Mouse (Mus musculus) heart, embryonic 12.5 days (tissue): ENCODE measurements at regions not wholly inside any gene's neighbourhood (a gene's known extent, or its start where the extent isn't known, plus 50 kb on each side); places are given as distances from the start of the nearest gene placed in this dataset.
A peak's percentile ranks its signal among the peaks of the same experiment; 100 is the strongest.

Experiments used
- ATAC-seq: fragments of 200-750 bp; cut with Nextera tagmentation; 2 replicates; pipeline ENCODE4 v1.8.0; 2017; ENCODE audit warnings: moderate TSS enrichment, moderate library complexity; ENCODE audit not compliant: insufficient number of reproducible peaks, low FRiP score
- H3K27ac ChIP-seq: fragments of 300-500 bp; sonication (generic); 2 replicates; pipeline ENCODE4 v1.5.1; 2016; ENCODE audit warnings: mild to moderate bottlenecking, moderate library complexity; ENCODE audit not compliant: poor library complexity, severe bottlenecking
- H3K27me3 ChIP-seq: fragments of 300-500 bp; sonication (generic); replicated peaks from 2 replicates; pipeline ENCODE4 v1.6.1; 2016; ENCODE audit warnings: mild to moderate bottlenecking, moderate library complexity
- H3K36me3 ChIP-seq: fragments of 300-500 bp; sonication (generic); 2 replicates; pipeline ENCODE4 v1.6.1; 2016; ENCODE audit warnings: mild to moderate bottlenecking, moderate library complexity
- H3K4me1 ChIP-seq: fragments of 300-500 bp; sonication (generic); replicated peaks from 2 replicates; pipeline ENCODE4 v1.6.1; 2016; ENCODE audit warnings: mild to moderate bottlenecking
- H3K4me2 ChIP-seq: fragments of 300-500 bp; sonication (generic); 2 replicates; pipeline ENCODE4 v1.6.1; 2016; ENCODE audit warnings: mild to moderate bottlenecking, moderate library complexity
- H3K4me3 ChIP-seq: fragments of 300-500 bp; sonication (generic); 2 replicates; pipeline ENCODE4 v1.5.1; 2016; ENCODE audit warnings: mild to moderate bottlenecking
- H3K9ac ChIP-seq: fragments of 300-500 bp; sonication (generic); 2 replicates; pipeline ENCODE4 v1.6.1; 2016; ENCODE audit warnings: mild to moderate bottlenecking, moderate library complexity
- H3K9me3 ChIP-seq: fragments of 300-500 bp; sonication (generic); replicated peaks from 2 replicates; pipeline ENCODE4 v1.6.1; 2016; ENCODE audit warnings: mild to moderate bottlenecking, moderate library complexity
- WGBS: fragments of 180-500 bp; shearing (Covaris S2); methylation state at CpG from one replicate; pipeline ENCODE4 v1.1.7; 2016; 5-methylcytosine and 5-hydroxymethylcytosine counted together

GRCm38 (mm10) chr9:120864410-120864809, 64.6 kb upstream of the Ctnnb1 start:
- Histone ChIP-seq H3K9me3 (no peaks in the 10 kb centered on the region), H3K36me3 (no peaks in the 10 kb centered on the region), H3K27ac (no peak overlapping the region), H3K4me3 (no peak overlapping the region), H3K27me3 (no peaks in the 10 kb centered on the region), H3K4me2 (no peak overlapping the region), H3K9ac (no peak overlapping the region), H3K4me1 (peaks cover 35% of the 10 kb centered on the region)
- WGBS, result 85% methylated on average over 2 of the region's 3 CpGs
- ATAC-seq, result no peak

DNA sequence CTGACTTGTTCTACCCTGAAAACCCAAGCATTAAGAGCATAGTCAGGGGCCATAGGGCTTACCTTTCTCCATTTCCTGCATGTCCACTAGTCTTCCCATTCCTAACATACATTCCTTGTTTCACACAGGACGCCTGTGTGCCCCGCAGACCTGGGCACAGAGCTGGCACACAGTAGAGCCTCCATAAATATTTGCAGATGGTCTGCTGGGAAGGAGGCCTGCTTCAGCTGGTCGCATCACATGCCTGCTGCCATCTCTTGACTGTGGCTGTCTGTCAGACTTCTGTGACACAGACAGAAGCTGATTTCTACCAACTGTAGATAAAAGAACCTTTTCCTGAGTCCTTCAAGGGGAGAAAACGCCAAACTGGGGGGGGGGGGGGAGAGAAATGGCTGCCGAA, 62.8 kb upstream of the Ctnnb1 start:
- peak overlapping the region; percentile 86 for H3K27ac ChIP-seq
- 0 out of 2 replicates have a peak overlapping the region, but pooled peaks have one; percentile 33 for H3K9ac ChIP-seq
- no peaks in the 10 kb centered on the region for H3K9me3 ChIP-seq
- H3K36me3 ChIP-seq, result no peaks in the 10 kb centered on the region
- H3K27me3 ChIP-seq, result no peaks in the 10 kb centered on the region
- 39% methylated on average over 5 of the region's 5 CpGs for WGBS
- ATAC-seq, result no peak
- H3K4me3 ChIP-seq, result no peak overlapping the region
- peak overlapping the region; percentile 24; the same call in 1 of the 2 replicates for H3K4me2 ChIP-seq
- peaks cover 50% of the 10 kb centered on the region for H3K4me1 ChIP-seq

- ATAC-seq, result peak; percentile 63
- Histone ChIP-seq H3K4me1 (peaks cover 50% of the 10 kb centered on the region), H3K9ac (0 out of 2 replicates have a peak overlapping the region, but pooled peaks have one; percentile 33), H3K4me2 (peak overlapping the region; percentile 24; the same call in 1 of the 2 replicates), H3K27ac (peak overlapping the region; percentile 86), H3K27me3 (no peaks in the 10 kb centered on the region), H3K9me3 (no peaks in the 10 kb centered on the region), H3K4me3 (no peak overlapping the region), H3K36me3 (no peaks in the 10 kb centered on the region)
- WGBS, result 5% methylated on average over 4 of the region's 4 CpGs
Observed at GRCm38 (mm10) chr9:120866709-120867108, 62.3 kb upstream of the Ctnnb1 start.

DNA sequence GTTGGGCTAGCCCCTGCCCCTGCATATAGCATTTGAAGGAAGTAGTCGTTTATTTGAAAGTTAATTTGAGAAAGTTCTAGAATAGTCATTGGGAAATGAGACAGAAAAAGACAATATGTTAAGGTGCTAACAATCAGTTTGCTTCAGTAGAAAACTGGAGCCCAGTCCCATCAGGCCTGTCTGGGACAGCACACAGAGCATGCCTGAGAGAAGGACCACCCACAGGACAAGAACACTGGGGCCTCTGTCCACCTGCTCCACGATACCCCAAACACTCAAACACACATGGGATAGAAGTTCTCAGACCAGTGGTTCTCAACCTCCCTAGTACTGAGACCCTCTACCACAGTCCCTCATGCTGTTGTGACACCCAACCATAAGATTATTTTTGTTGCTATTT, 61.2 kb upstream of the Ctnnb1 start:
- H3K4me2 ChIP-seq, result no peak overlapping the region
- no peak overlapping the region for H3K9ac ChIP-seq
- peaks cover 50% of the 10 kb centered on the region for H3K4me1 ChIP-seq
- WGBS, result 76% methylated on average over 2 of the region's 2 CpGs
- no peaks in the 10 kb centered on the region for H3K36me3 ChIP-seq
- ATAC-seq, result no peak
- no peaks in the 10 kb centered on the region for H3K27me3 ChIP-seq
- H3K9me3 ChIP-seq, result peaks cover 7% of the 10 kb centered on the region; the same call in 1 of the 2 replicates
- no peak overlapping the region for H3K4me3 ChIP-seq
- H3K27ac ChIP-seq, result no peak overlapping the region

DNA sequence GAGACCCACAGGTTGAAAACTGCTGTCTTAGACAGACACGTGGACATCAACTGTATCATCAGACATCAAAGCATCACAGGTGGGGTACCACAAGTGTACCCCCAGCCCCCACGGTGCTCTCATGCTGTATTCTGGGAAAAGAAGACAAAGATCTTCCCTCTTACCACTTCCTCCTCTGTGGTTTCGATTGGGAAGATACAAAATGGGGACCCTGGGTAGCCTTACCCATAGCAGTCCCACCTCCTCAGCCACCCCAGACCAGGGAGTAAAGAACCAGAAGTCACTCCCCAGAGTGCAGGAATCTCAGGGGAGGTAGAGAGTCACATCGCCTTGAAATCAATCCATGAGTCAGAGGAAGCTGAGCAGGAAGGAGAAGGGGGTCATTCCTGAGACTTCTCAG, 60.7 kb upstream of the Ctnnb1 start:
- 70% methylated on average over 4 of the region's 4 CpGs for WGBS
- Histone ChIP-seq H3K27me3 (no peaks in the 10 kb centered on the region), H3K9me3 (peaks cover 7% of the 10 kb centered on the region; the same call in 1 of the 2 replicates), H3K4me3 (no peak overlapping the region), H3K9ac (no peak overlapping the region), H3K27ac (no peak overlapping the region), H3K4me2 (no peak overlapping the region), H3K4me1 (peaks cover 50% of the 10 kb centered on the region), H3K36me3 (no peaks in the 10 kb centered on the region)
- ATAC-seq, result no peak

- Histone ChIP-seq H3K9ac (peak overlapping the region; percentile 61), H3K27ac (peak overlapping the region; percentile 83), H3K9me3 (peaks cover 7% of the 10 kb centered on the region; the same call in 1 of the 2 replicates), H3K36me3 (no peaks in the 10 kb centered on the region), H3K4me3 (peak overlapping the region; percentile 17; the same call in 1 of the 2 replicates), H3K27me3 (no peaks in the 10 kb centered on the region), H3K4me2 (peak overlapping the region; percentile 60), H3K4me1 (peaks cover 50% of the 10 kb centered on the region)
- WGBS, result 26% methylated on average over 19 of the region's 19 CpGs
- ATAC-seq, result no peak
Observed at GRCm38 (mm10) chr9:120869432-120870081, 59.5 kb upstream of the Ctnnb1 start.

DNA sequence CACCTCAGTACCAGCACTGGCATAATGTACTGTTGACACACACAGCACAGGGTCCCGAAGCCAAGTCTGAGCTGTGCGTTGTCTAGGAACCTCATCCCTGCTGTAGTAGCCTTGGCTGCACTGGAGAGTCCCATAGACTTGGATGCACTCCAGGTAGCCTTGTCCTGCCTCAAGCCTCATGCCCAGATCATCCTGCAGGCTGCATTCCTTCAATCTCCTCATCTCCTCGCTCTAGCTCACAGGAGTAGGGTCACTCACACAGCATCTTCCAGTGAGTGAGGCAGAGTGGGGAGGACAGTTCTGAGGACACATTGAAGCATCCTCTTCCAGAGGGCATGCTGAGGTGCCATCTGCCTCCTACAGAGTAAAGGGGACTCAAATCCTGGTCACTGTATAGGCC, 55.7 kb upstream of the Ctnnb1 start:
- H3K36me3 ChIP-seq, result no peaks in the 10 kb centered on the region
- 84% methylated on average over 3 of the region's 3 CpGs for WGBS
- ATAC-seq, result no peak
- H3K27me3 ChIP-seq, result no peaks in the 10 kb centered on the region
- no peak overlapping the region for H3K4me3 ChIP-seq
- peaks cover 7% of the 10 kb centered on the region; the same call in 1 of the 2 replicates for H3K9me3 ChIP-seq
- H3K4me2 ChIP-seq, result no peak overlapping the region
- no peak overlapping the region for H3K9ac ChIP-seq
- H3K4me1 ChIP-seq, result peaks cover 26% of the 10 kb centered on the region
- no peak overlapping the region for H3K27ac ChIP-seq

DNA sequence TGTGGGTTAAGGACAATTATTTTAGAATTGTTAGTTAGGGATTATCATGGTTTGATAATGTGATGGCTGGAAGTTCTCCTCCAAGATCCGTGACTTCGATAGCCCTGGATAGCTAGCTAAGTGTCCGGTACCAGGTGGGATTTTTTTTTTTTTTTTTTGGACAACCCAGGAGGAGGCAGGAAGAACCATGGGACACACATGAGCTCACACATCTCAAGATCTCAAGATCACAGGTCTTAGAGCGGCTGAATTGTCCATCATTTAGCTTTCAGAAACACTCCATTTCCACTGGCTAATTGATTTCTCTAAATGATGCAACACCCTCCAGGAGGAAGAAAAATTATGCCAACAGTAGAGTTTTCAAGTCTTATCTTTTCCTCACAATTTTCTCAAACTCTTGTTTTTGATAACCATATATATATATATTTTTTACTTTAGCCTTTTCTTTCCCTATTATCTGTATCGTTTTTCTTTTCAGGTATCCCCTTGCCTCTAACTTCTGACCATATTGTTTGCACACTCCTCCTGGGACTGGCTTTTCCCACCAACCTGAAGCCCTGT, 54.5 kb upstream of the Ctnnb1 start:
- 85% methylated on average over 5 of the region's 5 CpGs for WGBS

DNA sequence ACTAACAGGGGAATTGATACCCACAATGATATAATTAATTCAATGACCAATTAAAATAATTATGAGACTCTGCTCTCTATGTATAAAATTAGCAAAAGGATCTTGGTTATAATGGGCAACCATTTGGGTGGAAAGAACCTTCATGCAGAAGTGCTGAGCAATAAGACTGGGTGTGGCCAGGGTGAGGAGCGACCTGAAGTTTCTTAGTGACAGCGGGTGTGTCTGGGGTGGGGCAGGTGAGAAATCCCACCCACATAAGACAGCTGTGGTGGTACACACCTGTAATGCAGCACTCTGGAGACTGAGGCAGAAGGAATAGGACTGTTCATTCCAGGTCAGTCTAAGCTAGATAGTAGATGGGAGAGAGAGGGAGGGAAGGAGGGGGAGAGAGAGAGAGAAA, 51.9 kb upstream of the Ctnnb1 start:
- no peak overlapping the region for H3K9ac ChIP-seq
- H3K27ac ChIP-seq, result no peak overlapping the region
- 74% methylated on average over 2 of the region's 2 CpGs for WGBS
- no peak for ATAC-seq
- no peaks in the 10 kb centered on the region for H3K4me1 ChIP-seq
- no peaks in the 10 kb centered on the region for H3K36me3 ChIP-seq
- no peak overlapping the region for H3K4me2 ChIP-seq
- peaks cover 7% of the 10 kb centered on the region; the same call in 1 of the 2 replicates for H3K9me3 ChIP-seq
- H3K27me3 ChIP-seq, result no peaks in the 10 kb centered on the region
- H3K4me3 ChIP-seq, result no peak overlapping the region

More for the DNA sequence above, 54.5 kb upstream of the Ctnnb1 start:
- H3K4me1 ChIP-seq, result peaks cover 14% of the 10 kb centered on the region
- H3K9ac ChIP-seq, result no peak overlapping the region
- no peak for ATAC-seq
- H3K36me3 ChIP-seq, result no peaks in the 10 kb centered on the region
- no peak overlapping the region for H3K27ac ChIP-seq
- H3K27me3 ChIP-seq, result no peaks in the 10 kb centered on the region
- H3K4me3 ChIP-seq, result no peak overlapping the region
- H3K4me2 ChIP-seq, result no peak overlapping the region
- H3K9me3 ChIP-seq, result peaks cover 7% of the 10 kb centered on the region; the same call in 1 of the 2 replicates
